Mouse (Mus musculus) limb, embryonic 13.5 days (tissue): ENCODE measurements around the gene Olfr1362. TPM values are rescaled to one million over a fixed set of nuclear protein-coding genes. Genes with fewer than 3 reads are reported as not detected.

Source experiments
- ATAC-seq: fragments of 200-750 bp; cut with Nextera tagmentation; 2 replicates; pipeline ENCODE4 v1.8.0; 2017; ENCODE audit warnings: low read depth, moderate number of reproducible peaks, moderate TSS enrichment; ENCODE audit not compliant: low FRiP score
- H3K27ac ChIP-seq: fragments of 300-500 bp; sonication (generic); 2 replicates; pipeline ENCODE4 v1.5.1; 2015; ENCODE audit warnings: inconsistent platforms, mild to moderate bottlenecking, moderate library complexity
- H3K27me3 ChIP-seq: fragments of 300-500 bp; sonication (generic); 2 replicates; pipeline ENCODE4 v1.6.1; 2015; ENCODE audit warnings: mild to moderate bottlenecking, inconsistent platforms
- H3K36me3 ChIP-seq: fragments of 300-500 bp; sonication (generic); 2 replicates; pipeline ENCODE4 v1.6.1; 2015; ENCODE audit warnings: inconsistent platforms, mild to moderate bottlenecking, moderate library complexity
- H3K4me1 ChIP-seq: fragments of 300-500 bp; sonication (generic); 2 replicates; pipeline ENCODE4 v1.6.1; 2015; ENCODE audit warnings: inconsistent platforms
- H3K4me2 ChIP-seq: fragments of 300-500 bp; sonication (generic); replicated peaks from 2 replicates; pipeline ENCODE4 v1.6.1; 2015; ENCODE audit warnings: inconsistent platforms, mild to moderate bottlenecking, moderate library complexity
- H3K4me3 ChIP-seq: fragments of 300-500 bp; sonication (generic); 2 replicates; pipeline ENCODE4 v1.5.1; 2015; ENCODE audit warnings: moderate library complexity, mild to moderate bottlenecking, inconsistent platforms
- H3K9ac ChIP-seq: fragments of 300-500 bp; sonication (generic); 2 replicates; pipeline ENCODE4 v1.6.1; 2015; ENCODE audit warnings: mild to moderate bottlenecking, inconsistent platforms
- H3K9me3 ChIP-seq: fragments of 300-500 bp; sonication (generic); 2 replicates; pipeline ENCODE4 v1.6.1; 2016; ENCODE audit warnings: inconsistent platforms
- WGBS: fragments of 180-500 bp; shearing (Covaris S2); methylation state at CpG from one replicate; pipeline ENCODE4 v1.1.7; 2015; 5-methylcytosine and 5-hydroxymethylcytosine counted together
- polyA plus RNA-seq: library from polyadenylated mRNA; unstranded; fragments of >200 nt; fragmentation: Nextera tagmentation; extraction: Ambion mirVana; gene quantifications from 2 replicates; pipeline ENCODE4 v1.2.1, GENCODE M21; 2015

The Olfr1362 gene
- polyA plus RNA-seq = not detected in 2 replicates

DNA sequence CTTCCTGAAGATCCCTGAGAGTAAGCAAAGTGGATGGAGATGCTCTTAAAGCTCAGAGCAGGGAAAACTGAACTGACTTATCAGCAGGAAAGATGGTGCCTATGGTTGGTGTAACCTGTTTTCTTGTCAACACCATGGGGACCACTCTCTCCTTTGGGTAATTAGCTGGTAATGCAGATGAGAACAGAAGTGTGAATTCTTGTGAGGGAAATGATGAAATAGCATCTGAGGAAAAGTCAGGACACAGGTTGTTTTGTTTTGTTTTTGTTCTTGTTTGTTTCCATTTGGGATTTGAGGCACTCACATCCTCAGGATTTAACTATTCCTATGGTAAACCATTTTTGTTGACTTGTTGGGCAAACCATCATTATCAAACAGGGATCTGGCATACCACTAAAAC is at the start of gene Olfr1362:
Olfr1362 (minus strand) TSS at position 101 of the 400 bp plus-strand sequence.
- no peaks in the 10 kb centered on the region for H3K4me1 ChIP-seq
- no peak within 1 kb of the TSS for H3K4me3 ChIP-seq
- ATAC-seq = no peak
- no peaks in the 10 kb centered on the region for H3K36me3 ChIP-seq
- no peaks in the 10 kb centered on the region for H3K27me3 ChIP-seq
- H3K9me3 ChIP-seq = no peaks in the 10 kb centered on the region
- H3K27ac ChIP-seq = no peak within 1 kb of the TSS
- H3K4me2 ChIP-seq = no peak within 1 kb of the TSS
- no peak within 1 kb of the TSS for H3K9ac ChIP-seq

DNA sequence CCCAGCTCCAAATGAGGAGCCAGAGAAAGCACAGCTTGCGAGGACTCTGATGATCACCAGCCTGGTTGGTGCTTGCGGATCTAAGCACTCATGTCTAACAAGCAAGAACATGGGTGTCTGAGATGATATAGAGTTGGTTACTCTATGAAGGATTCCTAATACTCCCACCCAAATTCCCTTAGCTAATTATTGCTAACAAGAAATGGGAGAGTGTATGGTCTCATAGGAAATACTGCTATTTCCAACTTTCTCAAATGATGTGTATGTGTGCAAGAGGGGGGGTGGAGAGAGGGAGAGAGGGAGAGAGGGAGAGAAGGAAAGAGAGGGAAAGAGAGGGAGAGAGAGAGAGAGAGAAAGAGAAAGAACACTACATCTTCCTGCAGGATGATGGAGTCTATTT is 49.5 kb upstream of the Olfr1362 start, which contains the start of gene Olfr1361:
Olfr1361 (minus strand) TSS at position 101 of the 400 bp plus-strand sequence.
- Histone ChIP-seq H3K9ac (no peak within 1 kb of the TSS), H3K27ac (no peak within 1 kb of the TSS), H3K9me3 (no peaks in the 10 kb centered on the region), H3K4me1 (no peaks in the 10 kb centered on the region), H3K36me3 (no peaks in the 10 kb centered on the region), H3K4me2 (no peak within 1 kb of the TSS), H3K4me3 (no peak within 1 kb of the TSS), H3K27me3 (no peaks in the 10 kb centered on the region)
- ATAC-seq = no peak
- 61% methylated on average over 2 of the region's 2 CpGs for WGBS

DNA sequence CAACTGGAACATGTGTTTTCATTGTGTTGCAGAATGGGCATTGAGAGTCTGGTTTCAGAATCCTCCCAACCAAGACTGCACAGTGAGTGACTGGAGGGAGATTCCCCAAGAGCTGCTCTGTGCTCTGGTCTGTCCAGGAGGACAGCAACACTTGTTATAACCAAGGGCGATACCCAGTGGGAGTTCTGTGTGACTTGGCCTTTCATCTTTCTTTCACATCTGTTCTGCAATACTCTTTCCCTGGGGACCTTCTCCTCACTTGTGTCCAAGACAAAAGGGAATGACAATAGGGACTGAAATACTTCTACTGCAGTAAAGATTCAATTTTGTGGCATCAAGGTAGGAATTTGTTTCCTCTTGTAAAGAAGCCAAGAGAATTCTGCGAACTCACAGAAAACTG is 28.6 kb upstream of the Olfr1362 start, which contains the start of gene Olfr11:
Olfr11 (minus strand) TSS at position 101 of the 400 bp plus-strand sequence.
- H3K27ac ChIP-seq = no peak within 1 kb of the TSS
- no peaks in the 10 kb centered on the region for H3K36me3 ChIP-seq
- no peak for ATAC-seq
- H3K4me3 ChIP-seq = no peak within 1 kb of the TSS
- no peak within 1 kb of the TSS for H3K9ac ChIP-seq
- no peaks in the 10 kb centered on the region for H3K9me3 ChIP-seq
- H3K4me1 ChIP-seq = no peaks in the 10 kb centered on the region
- H3K4me2 ChIP-seq = no peak within 1 kb of the TSS
- 91% methylated on average over 2 of the region's 2 CpGs for whole genome bisulfite sequencing
- no peaks in the 10 kb centered on the region for H3K27me3 ChIP-seq

DNA sequence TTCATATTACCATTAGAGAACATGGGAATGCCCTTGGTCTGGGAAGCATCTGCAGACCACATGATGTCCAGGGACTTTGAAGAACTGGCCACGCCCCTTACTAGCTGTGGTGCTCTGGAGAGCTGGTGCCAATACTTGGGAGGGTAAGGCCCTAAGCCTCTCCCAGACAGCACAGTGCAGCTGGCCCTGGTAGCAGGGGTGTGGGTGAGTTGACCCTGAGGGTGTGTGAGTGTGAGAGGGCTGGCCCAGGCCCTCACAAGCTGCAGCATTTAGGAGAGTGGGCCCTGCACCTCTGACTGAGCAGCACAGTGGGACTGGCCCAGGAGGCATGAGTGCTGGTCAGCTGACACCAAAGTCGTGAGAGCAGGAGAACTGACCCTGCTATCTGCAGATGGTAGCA is 22.2 kb downstream of the Olfr1362 start:
- Histone ChIP-seq H3K27me3 (no peaks in the 10 kb centered on the region), H3K4me2 (no peak overlapping the region), H3K36me3 (no peaks in the 10 kb centered on the region), H3K4me3 (no peak overlapping the region), H3K9me3 (no peaks in the 10 kb centered on the region), H3K9ac (no peak overlapping the region), H3K4me1 (no peaks in the 10 kb centered on the region), H3K27ac (no peak overlapping the region)
- WGBS = 60% methylated on average over 2 of the region's 2 CpGs
- no peak for ATAC-seq

DNA sequence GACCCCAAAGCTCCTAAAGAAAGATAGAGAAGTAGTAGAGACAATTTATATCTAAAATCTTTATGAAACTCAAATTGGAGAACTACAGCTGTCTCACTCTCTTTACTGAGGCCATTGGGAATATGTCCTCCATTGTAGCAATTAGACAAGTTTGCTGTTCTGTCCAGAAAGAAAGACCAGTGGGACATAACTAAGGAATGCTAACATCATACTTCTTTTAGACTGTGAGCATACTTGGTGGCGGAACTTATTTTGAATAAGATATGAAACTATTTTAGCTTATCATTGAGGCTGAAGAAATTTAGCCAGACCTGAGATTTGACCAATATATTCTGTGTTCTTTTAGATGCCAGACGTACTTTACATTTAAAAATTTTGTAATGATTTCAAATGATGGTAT is 32.2 kb downstream of the Olfr1362 start, which contains the start of gene Olfr1364:
Olfr1364 (minus strand) TSS at position 101 of the 400 bp plus-strand sequence.
- Histone ChIP-seq H3K36me3 (no peaks in the 10 kb centered on the region), H3K9me3 (no peaks in the 10 kb centered on the region), H3K9ac (no peak within 1 kb of the TSS), H3K4me2 (no peak within 1 kb of the TSS), H3K27ac (no peak within 1 kb of the TSS), H3K27me3 (no peaks in the 10 kb centered on the region), H3K4me3 (no peak within 1 kb of the TSS), H3K4me1 (no peaks in the 10 kb centered on the region)
- 87% methylated on average over 2 of the region's 2 CpGs for WGBS
- no peak for ATAC-seq

Other genes starting within 250 kb of the Olfr1362 start
- 101 and 105 TPM in 2 replicates for gene Zkscan3, start 211.3 kb downstream of the Olfr1362 start, polyA plus RNA-seq
- 3.5 and 3.7 TPM in 2 replicates for gene Pgbd1, start 173.0 kb downstream of the Olfr1362 start, polyA plus RNA-seq
- gene Zscan26, start 160.3 kb downstream of the Olfr1362 start, polyA plus RNA-seq = 37.8 and 37.9 TPM in 2 replicates
- gene Nkapl, start 145.5 kb downstream of the Olfr1362 start, polyA plus RNA-seq = 2.9 and 3.1 TPM in 2 replicates
- 4.0 and 4.9 TPM in 2 replicates for gene Zkscan4, start 135.1 kb downstream of the Olfr1362 start, polyA plus RNA-seq
- not detected in 2 replicates for gene Gm10065, start 134.6 kb downstream of the Olfr1362 start, polyA plus RNA-seq
- 0.14 and 0.49 TPM in 2 replicates for gene AK157302, start 118.8 kb downstream of the Olfr1362 start, polyA plus RNA-seq
- 6.4 and 6.9 TPM in 2 replicates for gene Gm11273, start 112.6 kb downstream of the Olfr1362 start, polyA plus RNA-seq
- 7.0 and 8.2 TPM in 2 replicates for gene Zkscan8, start 82.9 kb downstream of the Olfr1362 start, polyA plus RNA-seq
- gene Olfr1366, start 71.2 kb downstream of the Olfr1362 start, polyA plus RNA-seq = 0.10 and 0.15 TPM in 2 replicates
- 0.05 TPM in 1 of 2 replicates, not detected in the other for gene Olfr1535, start 54.1 kb downstream of the Olfr1362 start, polyA plus RNA-seq
- gene Olfr1364, start 32.3 kb downstream of the Olfr1362 start, polyA plus RNA-seq = not detected in 2 replicates
- not detected in 2 replicates for gene Olfr11, start 28.5 kb upstream of the Olfr1362 start, polyA plus RNA-seq
- not detected in 2 replicates for gene Olfr1361, start 49.4 kb upstream of the Olfr1362 start, polyA plus RNA-seq
- gene Olfr1360, start 63.4 kb upstream of the Olfr1362 start, polyA plus RNA-seq = not detected in 2 replicates
- gene Olfr1359, start 84.1 kb upstream of the Olfr1362 start, polyA plus RNA-seq = not detected in 2 replicates
- 3.3 and 3.4 TPM in 2 replicates for gene Hist1h2bl, start 102.1 kb upstream of the Olfr1362 start, polyA plus RNA-seq
- gene Hist1h2ai, start 102.4 kb upstream of the Olfr1362 start, polyA plus RNA-seq = 34.6 and 46.9 TPM in 2 replicates
- gene Hist1h3h, start 103.6 kb upstream of the Olfr1362 start, polyA plus RNA-seq = 22.6 and 23.4 TPM in 2 replicates
- 6.1 and 7.8 TPM in 2 replicates for gene Hist1h2bm, start 108.0 kb upstream of the Olfr1362 start, polyA plus RNA-seq
- gene Hist1h4j, start 121.0 kb upstream of the Olfr1362 start, polyA plus RNA-seq = 1.2 and 1.3 TPM in 2 replicates
- 4.0 and 8.4 TPM in 2 replicates for gene Hist1h4k, start 136.5 kb upstream of the Olfr1362 start, polyA plus RNA-seq
- 39.8 and 57.2 TPM in 2 replicates for gene Hist1h2ak, start 139.8 kb upstream of the Olfr1362 start, polyA plus RNA-seq
- gene Hist1h2bn, start 140.1 kb upstream of the Olfr1362 start, polyA plus RNA-seq = 4.4 and 5.9 TPM in 2 replicates
- 25.1 TPM in 2 replicates for gene Hist1h1b, start 166.6 kb upstream of the Olfr1362 start, polyA plus RNA-seq
- 133 and 146 TPM in 2 replicates for gene Hist1h3i, start 169.3 kb upstream of the Olfr1362 start, polyA plus RNA-seq
- 6.8 and 17.0 TPM in 2 replicates for gene Hist1h2an, start 173.2 kb upstream of the Olfr1362 start, polyA plus RNA-seq
- gene Hist1h2bp, start 173.4 kb upstream of the Olfr1362 start, polyA plus RNA-seq = 3.3 TPM in 2 replicates
- 33.2 and 35.5 TPM in 2 replicates for gene Hist1h2bq, start 196.2 kb upstream of the Olfr1362 start, polyA plus RNA-seq
- not detected in 2 replicates for gene Hist1h2ao, start 196.4 kb upstream of the Olfr1362 start, polyA plus RNA-seq
- gene Hist1h4m, start 197.7 kb upstream of the Olfr1362 start, polyA plus RNA-seq = not detected in 2 replicates
- 20.5 and 21.8 TPM in 2 replicates for gene Hist1h4n, start 218.2 kb upstream of the Olfr1362 start, polyA plus RNA-seq
- 3,649 and 3,737 TPM in 2 replicates for gene Hist1h2ap, start 219.5 kb upstream of the Olfr1362 start, polyA plus RNA-seq
- gene Hist1h2br, start 219.7 kb upstream of the Olfr1362 start, polyA plus RNA-seq = 34.8 and 36.3 TPM in 2 replicates